Mouse (Mus musculus) heart, adult 11 months (tissue): ENCODE measurements around the gene F2rl1.

Source experiments
- DNase-seq: peaks from one replicate; pipeline ENCODE4 v3.0.0; 2022

Gene F2rl1

DNA sequence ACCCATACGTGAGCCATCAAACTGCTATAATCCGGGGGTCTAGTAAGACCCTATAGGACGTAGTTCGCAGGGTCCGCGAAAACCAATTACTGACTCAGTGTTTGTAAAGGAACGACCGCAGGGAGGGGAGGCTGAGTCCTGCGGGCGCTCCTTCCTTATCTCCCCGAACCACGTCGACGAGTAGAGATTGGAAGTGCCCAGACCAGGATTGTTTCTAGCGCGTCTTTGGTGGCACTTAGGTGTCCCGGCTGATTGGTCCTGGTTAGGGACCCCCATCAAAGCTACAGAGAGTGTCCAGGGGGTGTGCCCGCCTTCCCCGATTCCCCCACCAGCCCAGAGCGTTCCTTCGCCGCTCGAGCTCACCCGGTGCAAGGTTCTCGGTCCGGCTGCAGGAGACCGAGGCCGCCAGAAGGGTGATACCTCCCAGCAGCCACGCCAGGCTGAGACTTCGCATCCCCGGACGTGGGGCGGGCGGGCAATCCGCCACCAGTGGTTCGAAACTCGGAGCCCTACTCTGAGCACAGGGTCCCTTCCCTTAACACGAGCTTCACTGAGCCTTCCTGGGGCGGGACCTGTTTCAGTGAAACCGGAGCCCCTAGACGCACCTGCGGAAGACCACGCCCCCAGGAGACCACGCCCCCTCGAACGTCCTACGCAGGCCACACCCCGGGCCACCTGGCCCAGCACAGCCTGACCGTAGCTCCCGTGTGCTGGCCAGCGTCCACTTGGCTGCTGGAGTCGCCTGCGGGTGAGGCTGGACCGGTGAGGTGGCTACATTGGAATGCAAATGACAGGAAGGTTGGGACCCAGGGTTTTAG lies at the start of gene F2rl1:
F2rl1 (minus strand) TSS at position 554 of the 818 bp plus-strand sequence.
- peak; percentile 95 for DNase-seq

DNA sequence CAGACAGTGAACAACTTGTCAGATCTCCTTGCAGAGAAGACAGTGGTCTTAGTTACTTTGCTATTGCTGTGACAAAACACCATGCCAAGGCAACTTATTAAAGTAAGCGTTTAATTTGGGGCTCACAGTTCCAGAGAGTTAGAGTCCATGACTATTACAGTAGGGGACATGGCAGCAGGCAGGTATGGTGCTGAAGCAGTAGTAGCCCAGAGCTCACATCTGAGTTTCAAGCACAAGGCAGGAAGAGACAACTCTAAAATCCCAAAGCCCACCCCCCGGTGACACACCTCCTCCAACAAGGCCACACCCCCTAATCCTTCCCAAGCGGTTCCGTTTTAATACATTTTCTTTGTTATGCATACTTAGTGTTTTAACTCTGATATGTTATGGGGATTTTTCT lies 45.9 kb upstream of the F2rl1 start:
- peak; percentile 53 for DNase-seq

DNA sequence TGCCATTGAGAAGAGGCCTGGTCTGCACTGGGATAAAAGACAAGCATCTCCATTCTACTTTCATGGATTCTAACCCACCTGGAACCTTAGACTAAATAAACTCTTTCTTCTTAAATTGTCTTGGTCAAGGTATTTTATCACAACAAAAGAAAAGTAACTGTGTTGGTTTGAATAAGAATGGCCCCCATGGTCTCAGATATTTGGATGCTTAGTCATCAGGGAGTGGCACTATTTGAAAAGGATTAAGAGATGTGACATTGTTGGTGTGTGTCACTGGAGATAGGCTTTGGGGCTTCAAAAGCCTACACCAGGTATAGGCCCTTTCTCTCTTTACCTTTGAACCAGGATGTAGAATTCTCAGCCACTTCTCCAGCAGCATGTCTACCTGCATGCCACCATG lies 44.3 kb upstream of the F2rl1 start:
- DNase-seq = no peak

DNA sequence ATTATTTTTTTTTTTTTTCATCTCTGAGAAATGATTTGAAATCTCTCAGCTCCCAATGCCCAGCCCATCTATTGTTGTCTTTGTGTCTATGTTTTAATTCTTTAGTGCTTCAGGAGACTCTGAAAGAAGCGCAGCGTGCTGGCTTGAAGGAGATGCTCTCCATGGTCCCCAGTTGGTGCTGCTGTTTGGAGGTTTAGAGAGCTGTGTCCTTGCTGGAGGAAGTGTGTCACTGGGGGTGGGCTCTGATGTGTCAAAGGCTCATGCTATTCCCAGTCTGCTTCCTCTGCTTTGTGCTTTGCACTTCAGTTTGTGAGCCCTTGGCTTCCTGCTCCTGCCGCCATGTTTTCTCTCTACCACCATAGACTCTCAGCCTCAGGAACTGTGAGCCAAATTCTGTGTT lies 43.3 kb upstream of the F2rl1 start:
- DNase-seq = peak; percentile 52

DNA sequence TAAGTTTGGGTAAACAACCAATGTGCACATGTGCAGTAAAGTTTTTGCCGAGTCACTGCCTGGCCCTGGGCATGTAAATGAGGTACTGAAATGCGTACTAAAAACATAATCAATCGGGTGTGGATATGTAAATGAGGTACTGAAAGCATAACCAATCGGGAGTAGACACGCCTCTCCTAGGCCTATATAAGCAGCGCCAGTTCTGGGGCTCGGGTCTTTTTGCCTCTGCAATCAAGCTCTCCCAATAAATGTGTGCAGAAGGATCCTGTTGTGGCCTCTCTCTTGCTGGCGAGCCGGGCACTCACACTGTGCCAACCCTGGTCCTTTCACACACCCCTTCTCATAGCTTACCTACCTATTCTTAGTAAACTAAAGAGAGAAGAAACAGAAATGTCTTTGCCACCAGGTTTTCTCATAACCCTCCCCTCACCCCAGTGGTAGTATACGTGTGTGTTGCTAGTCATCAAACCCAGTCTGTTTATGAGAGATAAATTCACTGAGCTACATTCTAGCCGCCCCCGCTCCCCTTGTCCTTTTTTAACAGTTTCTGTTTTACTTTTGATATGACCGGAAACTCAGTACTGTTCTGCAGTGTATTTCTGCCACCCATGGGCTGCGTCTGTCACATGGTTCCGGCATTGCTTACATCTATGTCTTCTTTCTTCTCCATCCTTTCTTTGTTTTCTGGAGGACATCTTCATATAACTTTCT lies 42.0 kb upstream of the F2rl1 start:
- peak; percentile 59 for DNase-seq

DNA sequence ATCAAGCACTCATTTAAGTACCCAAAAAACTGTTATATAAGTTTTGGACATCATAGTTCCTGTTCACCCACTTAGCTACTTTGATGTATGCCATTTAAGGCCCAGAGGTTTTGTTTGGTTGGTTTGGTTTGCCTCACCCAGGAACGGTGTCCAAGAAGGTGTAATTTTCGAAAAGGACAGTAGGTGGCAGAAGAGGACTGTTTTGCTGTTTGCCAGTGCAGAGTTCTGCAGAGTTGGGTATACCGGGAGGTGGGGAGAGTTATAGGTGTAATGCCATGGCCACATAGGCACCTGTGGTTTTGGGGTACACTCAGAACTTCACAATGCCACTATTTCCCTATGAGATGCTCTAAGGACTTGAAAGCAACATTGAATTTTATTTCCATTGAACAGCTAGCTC lies 38.7 kb upstream of the F2rl1 start:
- peak; percentile 93 for DNase-seq

DNA sequence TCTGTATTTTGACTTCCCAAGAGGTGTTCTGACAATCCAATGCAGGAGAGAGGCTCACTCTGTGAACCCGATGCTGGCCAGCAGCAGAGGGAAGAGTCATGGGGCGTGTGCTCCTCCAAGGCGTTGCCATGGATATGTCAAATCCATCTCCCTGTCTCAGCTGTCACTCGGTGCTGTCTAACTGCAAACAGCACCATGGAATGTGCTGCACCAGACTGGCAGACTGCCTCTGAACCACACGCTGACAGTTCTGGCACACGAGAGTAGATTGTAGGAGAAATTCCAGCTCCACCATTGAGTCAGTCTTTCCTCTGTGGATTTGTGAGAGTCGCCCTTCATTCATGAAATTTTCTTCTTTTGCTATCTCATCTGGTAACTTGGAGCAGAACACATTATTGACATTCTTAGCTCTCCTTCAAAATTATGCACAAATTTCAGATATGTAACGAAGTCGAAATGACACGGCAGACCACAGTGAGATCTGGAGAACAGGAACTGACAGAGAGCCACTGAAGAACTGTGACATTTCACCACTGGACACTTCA lies 38.1 kb upstream of the F2rl1 start:
- DNase-seq = peak; percentile 78

DNA sequence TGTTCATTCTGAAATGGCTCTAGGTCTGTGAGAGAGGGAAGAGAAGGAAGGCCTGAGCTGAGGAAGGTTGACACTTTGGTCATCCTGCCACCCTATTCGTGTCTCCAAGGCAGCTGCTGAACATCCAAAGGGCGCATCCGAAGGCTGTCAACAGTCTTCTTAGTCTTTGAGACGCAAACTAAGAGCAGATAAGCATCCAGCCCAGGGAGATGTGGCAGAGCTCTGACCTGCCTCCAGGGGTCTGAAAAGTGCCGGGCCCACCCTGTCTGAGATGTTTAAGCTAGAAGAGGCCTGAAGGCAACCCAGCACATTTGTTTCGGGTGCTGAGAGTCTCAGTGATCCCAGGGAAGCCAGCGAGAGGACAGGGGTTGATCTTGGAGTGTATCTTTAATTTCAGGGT lies 32.3 kb upstream of the F2rl1 start:
- peak; percentile 78 for DNase-seq

DNA sequence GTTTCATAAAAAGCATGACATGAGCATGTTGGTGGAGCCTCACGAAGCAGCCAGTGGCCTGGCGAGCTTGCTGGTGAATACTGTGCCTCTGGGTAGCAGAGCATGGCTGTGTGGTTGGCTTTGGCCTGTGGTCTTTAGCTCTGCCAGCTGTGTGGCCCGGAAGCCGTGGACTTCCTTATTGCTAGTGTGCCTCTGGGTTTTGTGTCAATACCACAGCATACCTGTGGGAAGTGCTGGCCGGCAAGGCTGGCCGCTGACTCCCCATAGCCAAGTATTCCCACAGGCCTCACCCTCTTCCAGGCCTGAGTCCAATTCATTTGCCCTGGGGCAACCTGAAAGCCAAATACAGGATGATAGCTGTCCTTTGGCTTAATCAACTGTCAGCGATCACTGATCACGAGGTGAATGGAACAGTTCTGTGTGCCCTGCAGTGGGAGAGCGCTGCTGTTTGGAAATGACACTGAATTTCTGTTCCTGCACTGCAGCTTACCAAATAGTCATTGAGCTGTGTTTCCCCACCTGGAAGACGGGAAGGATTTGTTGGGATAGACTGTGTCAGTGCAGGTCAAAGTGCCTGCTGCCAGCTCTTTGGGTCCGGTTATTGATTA lies 29.0 kb upstream of the F2rl1 start:
- DNase-seq = peak; percentile 80

DNA sequence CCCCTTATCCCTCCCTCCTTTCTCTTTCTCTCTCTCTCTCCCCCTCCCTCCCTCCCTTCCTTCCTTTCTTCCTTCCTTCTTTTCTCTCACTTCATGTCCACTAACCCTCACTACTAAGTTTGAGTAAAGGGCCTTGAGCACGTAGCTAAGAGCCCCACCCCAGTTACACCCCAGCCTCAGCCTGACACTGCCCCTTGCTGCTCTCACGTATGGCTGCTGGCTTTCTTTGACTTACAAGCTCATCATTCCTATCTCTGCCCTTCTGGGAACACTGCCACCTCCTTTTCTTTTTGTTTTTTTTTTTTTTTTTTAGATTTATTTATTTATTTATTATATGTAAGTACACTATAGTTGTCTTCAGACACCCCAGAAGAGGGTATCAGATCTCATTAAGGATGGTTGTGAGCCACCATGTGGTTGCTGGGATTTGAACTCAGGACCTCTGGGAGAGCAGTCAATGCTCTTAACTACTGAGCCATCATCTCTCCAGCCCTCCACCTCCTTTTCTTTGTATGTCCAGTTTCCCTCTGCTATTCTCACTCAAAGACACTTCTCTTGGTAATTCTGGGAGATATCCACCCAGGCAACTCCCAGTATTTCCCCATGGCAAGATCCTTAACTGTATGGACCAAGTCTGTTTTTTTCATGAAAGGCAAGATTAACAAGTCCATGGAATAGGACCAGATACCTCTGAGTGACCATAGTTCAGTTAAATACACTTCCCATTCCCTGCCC lies 25.8 kb upstream of the F2rl1 start:
- peak; percentile 76 for DNase-seq

DNA sequence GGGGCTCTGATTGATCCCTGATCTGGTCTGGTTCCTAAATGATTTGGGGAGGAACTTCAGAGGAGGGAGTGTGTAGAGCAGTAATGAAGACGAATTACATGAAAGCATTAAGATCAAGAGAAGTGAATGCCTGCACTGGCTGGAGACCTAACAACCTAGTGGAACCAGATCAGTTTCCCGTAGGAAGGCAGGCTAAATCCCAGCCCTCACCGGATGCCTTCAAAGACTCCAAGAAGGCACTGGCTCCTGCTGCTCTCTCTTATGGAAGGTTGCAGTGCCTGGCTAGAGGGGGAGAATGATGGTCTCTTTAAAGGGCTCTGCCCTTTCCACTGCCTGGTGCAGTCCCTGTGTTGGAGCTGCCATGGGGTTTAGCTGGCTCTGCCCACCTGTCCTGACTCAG lies 24.4 kb upstream of the F2rl1 start:
- peak; percentile 81 for DNase-seq

DNA sequence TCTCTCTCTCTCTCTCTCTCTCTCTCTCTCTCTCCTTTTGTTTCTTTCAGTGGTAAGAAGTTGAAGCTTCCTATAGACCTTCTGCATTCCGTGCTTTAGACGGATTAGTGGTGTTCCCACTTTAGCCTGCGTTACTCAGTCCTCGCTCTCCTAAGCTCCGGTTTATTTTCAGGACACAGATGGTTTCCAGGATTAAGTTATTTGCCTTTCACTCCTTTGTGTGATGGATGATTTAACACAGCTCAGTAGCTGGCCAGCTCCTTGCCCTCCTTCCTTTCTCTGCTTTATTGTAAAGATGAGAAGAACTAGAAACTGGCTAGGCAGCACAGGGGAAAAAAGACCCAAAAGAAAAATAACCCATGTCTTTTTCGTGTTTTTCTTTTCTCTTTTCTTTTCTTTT lies 23.8 kb upstream of the F2rl1 start:
- peak; percentile 74 for DNase-seq

DNA sequence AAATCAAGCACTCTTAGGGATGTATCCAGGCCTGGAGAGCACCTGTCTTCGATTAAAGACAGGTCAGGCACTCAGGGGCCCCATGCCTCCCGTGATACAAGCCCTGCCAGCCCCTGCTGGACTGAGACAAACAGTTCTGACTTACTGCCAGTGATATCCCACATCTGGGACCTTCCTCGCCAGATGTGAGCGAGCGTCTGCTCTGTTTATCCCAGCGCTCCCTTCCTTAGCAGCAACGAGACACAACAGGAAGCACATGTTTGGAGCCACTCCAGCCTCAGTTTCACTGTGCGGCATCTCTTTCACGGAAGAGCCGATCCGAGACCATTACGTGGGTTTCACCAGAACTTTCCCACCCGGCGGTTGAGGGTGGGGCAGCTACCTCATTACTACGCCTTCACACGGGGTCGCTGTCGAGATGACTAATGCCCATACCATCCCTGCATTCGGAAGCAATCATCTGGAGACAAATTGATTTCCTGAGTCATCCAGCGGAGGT lies 23.3 kb upstream of the F2rl1 start:
- DNase-seq = peak; percentile 97

DNA sequence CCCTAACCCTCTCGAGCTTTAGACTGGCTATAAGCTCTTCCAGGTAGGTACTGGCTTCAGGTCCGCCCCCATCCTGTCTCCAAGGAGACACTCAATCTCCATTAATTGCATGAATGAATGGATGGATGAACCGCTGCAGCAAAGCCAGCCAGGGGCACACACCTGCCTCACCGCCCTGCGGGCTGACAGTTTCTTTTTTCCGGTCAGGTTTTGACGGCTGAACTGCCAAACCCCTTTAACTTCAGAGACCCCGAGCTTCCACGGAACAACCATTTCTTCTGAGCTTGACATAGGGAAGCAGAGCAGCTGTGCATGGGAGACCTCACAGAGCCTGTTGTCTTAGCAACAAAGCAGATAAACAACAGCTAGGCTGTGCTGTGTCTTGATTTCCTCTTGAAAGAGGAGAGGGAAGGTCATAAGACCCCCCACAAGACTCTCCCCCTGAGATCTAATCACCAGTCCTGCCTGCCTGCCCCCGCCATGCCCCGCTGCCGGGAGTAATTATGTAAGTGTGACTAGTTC lies 22.1 kb upstream of the F2rl1 start:
- DNase-seq = peak; percentile 88

DNA sequence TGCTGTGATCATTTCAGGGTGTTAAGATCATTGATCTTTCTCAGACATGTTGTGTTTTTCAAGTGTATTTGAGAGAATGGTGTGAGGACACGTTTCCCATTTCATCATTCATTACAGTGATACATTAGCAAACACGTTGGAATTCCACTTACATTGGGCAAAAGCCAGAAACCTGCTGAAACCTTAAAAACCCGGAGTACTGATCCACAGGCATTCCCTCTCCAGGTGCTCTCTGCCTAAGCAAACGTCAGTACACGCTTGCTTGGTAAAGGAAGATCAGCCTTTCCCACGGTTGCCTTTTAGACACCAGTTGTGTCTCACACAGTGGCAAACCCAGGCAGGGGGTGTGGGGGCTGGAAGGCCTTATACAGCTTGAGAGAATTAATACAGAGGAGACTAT lies 21.2 kb upstream of the F2rl1 start:
- peak; percentile 78 for DNase-seq

DNA sequence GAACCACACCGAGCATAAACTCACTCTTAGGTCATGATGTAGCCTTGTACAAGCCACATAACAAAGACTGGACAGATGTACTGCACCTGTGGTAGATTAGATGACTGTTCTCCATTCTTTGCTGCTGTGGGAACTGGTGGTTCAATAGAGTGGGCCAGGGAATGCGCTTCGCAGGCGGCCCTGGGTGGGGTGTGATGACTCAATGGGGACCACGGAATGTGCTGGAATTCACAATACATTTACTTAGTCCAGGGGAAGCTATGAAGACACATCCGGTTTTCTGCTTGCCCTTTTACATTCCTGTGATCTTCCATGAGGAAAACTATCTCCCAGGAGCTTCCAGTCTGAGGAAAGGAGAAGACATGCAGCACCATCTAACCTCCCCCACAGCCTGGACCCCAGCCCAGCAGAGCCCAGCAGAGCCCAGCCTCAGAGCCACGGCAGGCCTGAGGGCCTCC lies 20.7 kb upstream of the F2rl1 start:
- DNase-seq = peak; percentile 91

DNA sequence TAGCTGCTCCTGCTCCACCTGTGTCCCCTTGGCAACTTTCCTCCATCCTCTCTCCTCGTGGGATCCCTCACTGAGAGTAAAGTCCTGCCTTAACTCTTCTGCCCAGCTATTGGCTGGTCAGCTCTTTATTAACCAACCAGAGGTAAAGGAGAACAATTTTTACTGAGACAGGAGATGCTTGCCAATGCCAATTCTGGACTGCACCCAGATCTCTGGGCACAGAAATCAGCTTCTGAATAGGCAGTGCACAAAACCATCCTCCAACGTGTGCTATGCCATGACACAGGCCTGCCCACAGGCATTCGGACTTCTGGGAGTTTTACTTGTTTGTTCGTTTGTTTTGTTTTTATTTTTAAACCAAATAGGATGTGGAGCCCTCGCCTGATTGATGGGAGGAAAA lies 13.0 kb upstream of the F2rl1 start:
- DNase-seq = no peak

DNA sequence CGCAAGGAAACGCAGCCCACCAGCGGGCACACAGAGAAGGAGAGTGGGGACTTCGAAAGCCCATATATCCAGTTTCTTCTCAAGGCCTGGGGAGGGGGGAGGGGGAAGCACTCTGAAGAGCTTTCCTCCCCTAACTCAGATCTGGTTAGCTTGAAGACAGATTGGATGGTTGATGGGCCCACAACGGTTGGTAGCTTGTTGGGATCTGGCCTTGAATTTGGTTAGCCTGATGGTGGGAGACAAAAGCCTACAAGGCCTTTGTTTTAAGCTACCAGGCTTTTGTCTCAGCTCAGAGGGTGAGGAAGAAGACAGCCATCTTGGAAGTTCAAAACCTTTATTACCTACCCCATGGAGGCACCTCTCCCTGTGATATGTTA lies 11.1 kb upstream of the F2rl1 start:
- DNase-seq = peak; percentile 81

DNA sequence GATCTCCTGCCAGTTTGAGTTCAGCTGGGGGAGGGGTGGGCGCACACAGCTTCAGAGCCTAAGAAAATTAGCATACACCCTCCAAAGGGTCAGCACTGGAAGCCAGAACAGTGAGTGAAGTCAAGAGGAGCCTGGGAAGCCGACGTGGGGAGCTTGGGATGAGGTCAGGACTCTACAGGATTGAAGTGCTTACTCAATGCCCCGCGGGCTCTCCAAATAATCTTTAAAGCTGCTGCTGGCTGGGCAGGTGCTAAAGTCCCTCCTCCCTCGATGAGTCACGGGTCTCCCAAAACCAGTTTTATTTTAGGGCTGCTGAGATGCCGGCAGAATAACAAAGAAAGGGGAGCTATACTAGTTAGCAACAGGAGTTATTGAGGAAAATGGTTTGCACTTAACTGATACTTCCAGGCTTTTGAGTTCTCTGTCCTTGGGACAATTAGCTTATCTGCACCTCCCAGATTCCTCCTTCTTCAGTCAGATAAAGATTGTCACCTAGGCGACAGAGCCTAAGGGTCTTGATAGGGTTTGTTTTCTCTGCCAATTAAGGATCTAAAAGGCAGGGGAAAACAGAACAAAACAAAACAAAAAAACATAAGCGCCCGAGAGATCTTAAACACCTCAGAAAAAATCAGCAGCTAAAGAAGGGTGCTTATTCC lies 10.6 kb upstream of the F2rl1 start:
- peak; percentile 88 for DNase-seq

DNA sequence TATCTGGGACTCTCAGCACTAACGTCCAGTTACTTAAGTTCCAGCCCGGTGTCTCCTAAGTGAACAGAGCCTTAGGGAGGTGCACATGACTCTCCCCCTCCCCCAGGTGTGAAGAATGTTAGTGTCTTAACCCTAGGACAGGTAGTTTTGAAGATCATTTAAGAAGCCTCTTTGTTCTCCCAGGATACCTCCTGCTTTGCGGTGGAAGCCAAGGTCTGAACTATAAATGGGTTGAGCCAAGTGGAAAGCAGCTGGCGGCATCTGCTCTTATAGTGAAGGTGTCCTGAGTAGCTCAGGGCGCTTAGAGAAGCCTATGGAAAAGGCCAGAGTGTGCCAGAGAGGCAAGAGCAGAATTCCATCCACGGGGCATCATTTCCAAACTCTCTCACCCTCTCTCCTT lies 10.0 kb upstream of the F2rl1 start:
- DNase-seq = peak; percentile 91

DNA sequence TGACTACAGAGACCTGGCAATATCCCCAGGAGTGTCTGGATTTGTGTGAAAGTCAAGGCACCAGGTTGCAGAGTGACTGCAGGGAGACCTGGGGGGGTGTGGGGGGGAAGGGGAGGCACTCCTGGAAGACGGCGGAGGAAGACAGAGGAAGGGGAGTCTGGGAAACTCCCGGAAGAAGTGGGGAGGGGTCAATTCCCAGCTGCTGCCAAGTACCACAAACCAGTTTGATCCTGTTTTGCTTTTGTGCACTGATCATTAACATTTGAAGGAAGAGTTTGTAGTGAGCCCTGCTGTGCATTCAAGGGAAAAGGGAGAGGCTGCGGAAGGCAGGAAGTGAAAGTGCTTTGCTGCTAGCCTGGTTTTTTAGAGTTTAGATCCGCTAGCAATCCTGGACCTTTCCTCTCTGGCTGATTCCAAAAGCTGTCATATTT lies 9.1 kb upstream of the F2rl1 start:
- peak; percentile 88 for DNase-seq

DNA sequence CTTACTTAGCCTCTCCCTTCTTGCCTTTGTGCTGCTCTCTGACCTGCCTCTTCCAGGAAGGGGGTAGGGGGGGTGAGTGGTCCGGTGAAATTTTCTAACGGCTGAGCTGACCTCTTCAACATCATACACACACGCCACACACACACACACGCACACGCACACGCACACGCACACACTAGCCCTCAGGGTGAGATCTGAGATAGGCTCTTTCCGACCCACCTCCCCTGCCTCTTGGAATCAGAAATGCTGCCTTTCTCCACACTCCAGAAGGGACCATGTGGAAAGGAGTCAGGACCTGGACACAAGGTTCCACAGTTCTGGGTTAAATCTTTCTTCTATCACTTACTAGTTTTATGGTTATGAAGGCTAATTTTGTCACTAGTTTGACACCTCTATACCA lies 8.6 kb upstream of the F2rl1 start:
- no peak for DNase-seq
